Mouse (Mus musculus): ENCODE results near the gene Rdh9. TPM values are rescaled to one million over a fixed set of nuclear protein-coding genes. Genes with fewer than 3 reads are reported as not detected.

Gene Rdh9
- not detected for total RNA-seq (2021)

GRCm38 (mm10) chr10:127776011-127776410 lies at the start of gene Rdh9:
TSS of gene Rdh9 (plus strand) at chr10:127776386.
- intact Hi-C loops (cut with DNase I), result no loop called here
- DNase-seq (ENCODE audit: low spot score), result no peak

- intact Hi-C loops (cut with DNase I), result no loop called here
- no peak for DNase-seq (ENCODE audit: low spot score)
Observed at GRCm38 (mm10) chr10:127728437-127728836, 47.7 kb upstream of the Rdh9 start.

GRCm38 (mm10) chr10:127730285-127730932 lies 45.8 kb upstream of the Rdh9 start:
- DNase-seq (ENCODE audit: low spot score), result no peak
- intact Hi-C loops (cut with DNase I), result no loop called here

GRCm38 (mm10) chr10:127730933-127731310 lies 45.3 kb upstream of the Rdh9 start:
- intact Hi-C loops (cut with DNase I), result no loop called here
- DNase-seq (ENCODE audit: low spot score), result no peak

GRCm38 (mm10) chr10:127731397-127731796 lies 44.8 kb upstream of the Rdh9 start:
- intact Hi-C loops (cut with DNase I), result no loop called here
- DNase-seq (ENCODE audit: low spot score), result no peak

GRCm38 (mm10) chr10:127734434-127734833 lies 41.8 kb upstream of the Rdh9 start:
- intact Hi-C loops (cut with DNase I), result no loop called here
- no peak for DNase-seq (ENCODE audit: low spot score)

- DNase-seq (ENCODE audit: low spot score), result no peak
- intact Hi-C loops (cut with DNase I), result loop anchor here (5.0 kb wide), 2 partner anchors 39 to 94 kb away; partner anchors contain the start of gene Stat6
Observed at GRCm38 (mm10) chr10:127736266-127736665, 39.9 kb upstream of the Rdh9 start.

GRCm38 (mm10) chr10:127736916-127737315 lies 39.3 kb upstream of the Rdh9 start:
- intact Hi-C loops (cut with DNase I), result loop anchor here (1.0 to 5.0 kb wide), 3 partner anchors 40 to 198 kb away; partner anchors contain the start of gene Stat6
- no peak for DNase-seq (ENCODE audit: low spot score)

- DNase-seq (ENCODE audit: low spot score), result no peak
- intact Hi-C loops (cut with DNase I), result loop anchor here (1.0 to 5.0 kb wide), 3 partner anchors 40 to 198 kb away; partner anchors contain the start of gene Stat6
Observed at GRCm38 (mm10) chr10:127737552-127737951, 38.6 kb upstream of the Rdh9 start.

GRCm38 (mm10) chr10:127738151-127738882 lies 37.9 kb upstream of the Rdh9 start:
- no peak for DNase-seq (ENCODE audit: low spot score)
- intact Hi-C loops (cut with DNase I), result loop anchor here (5.0 kb wide), 2 partner anchors 41 to 96 kb away; partner anchors contain the start of gene Stat6

GRCm38 (mm10) chr10:127739083-127739660 lies 37.0 kb upstream of the Rdh9 start, which contains the start of gene Zbtb39:
TSS of gene Zbtb39 (plus strand) at chr10:127739538.
- peak; percentile 64 for DNase-seq (ENCODE audit: low spot score)
- intact Hi-C loops (cut with DNase I), result loop anchor here (5.0 kb wide), 2 partner anchors 42 to 97 kb away; partner anchors contain the start of gene Stat6

- intact Hi-C loops (cut with DNase I), result loop anchor here (5.0 kb wide), 3 partner anchors 42 to 268 kb away; partner anchors contain the start of genes Hsd17b6 and Stat6
- peak; percentile 13 for DNase-seq (ENCODE audit: low spot score)
Observed at GRCm38 (mm10) chr10:127739661-127740161, 36.5 kb upstream of the Rdh9 start.

GRCm38 (mm10) chr10:127744661-127745060 lies 31.5 kb upstream of the Rdh9 start:
- intact Hi-C loops (cut with DNase I), result loop anchor here (5.0 kb wide), 1 partner anchor 263 kb away; the partner anchor contains the start of gene Hsd17b6
- no peak for DNase-seq (ENCODE audit: low spot score)

- DNase-seq (ENCODE audit: low spot score), result no peak
- intact Hi-C loops (cut with DNase I), result no loop called here
Observed at GRCm38 (mm10) chr10:127745886-127746285, 30.3 kb upstream of the Rdh9 start.

GRCm38 (mm10) chr10:127747254-127747653 lies 28.9 kb upstream of the Rdh9 start:
- intact Hi-C loops (cut with DNase I), result no loop called here
- DNase-seq (ENCODE audit: low spot score), result no peak

- DNase-seq (ENCODE audit: low spot score), result peak; percentile 40
- intact Hi-C loops (cut with DNase I), result no loop called here
Observed at GRCm38 (mm10) chr10:127748847-127749612, 27.2 kb upstream of the Rdh9 start.

GRCm38 (mm10) chr10:127750136-127750777 lies 25.9 kb upstream of the Rdh9 start:
- intact Hi-C loops (cut with DNase I), result no loop called here
- no peak for DNase-seq (ENCODE audit: low spot score)

- DNase-seq (ENCODE audit: low spot score), result peak; percentile 20
- intact Hi-C loops (cut with DNase I), result no loop called here
Observed at GRCm38 (mm10) chr10:127751548-127751947, 24.6 kb upstream of the Rdh9 start, which contains the start of gene Gpr182. TSS of gene Gpr182 (minus strand) at chr10:127751732.

- intact Hi-C loops (cut with DNase I), result no loop called here
- DNase-seq (ENCODE audit: low spot score), result no peak
Observed at GRCm38 (mm10) chr10:127754566-127755166, 21.5 kb upstream of the Rdh9 start.

All from heart, postnatal 25 days (tissue).